Mouse (Mus musculus) spleen, adult 18-20 months (tissue): ENCODE measurements around the gene H2afy.

Source experiments
- DNase-seq, 2 experiments: peaks; one replicate each; pipeline ENCODE4 v3.0.0; 2022; ENCODE audit warnings: mixed read lengths in 2 of 2

H2afy gene

GRCm38 (mm10) chr13:56144021-56144420 lies 7.9 kb upstream of the H2afy start:
- DNase-seq = no peak

DNA sequence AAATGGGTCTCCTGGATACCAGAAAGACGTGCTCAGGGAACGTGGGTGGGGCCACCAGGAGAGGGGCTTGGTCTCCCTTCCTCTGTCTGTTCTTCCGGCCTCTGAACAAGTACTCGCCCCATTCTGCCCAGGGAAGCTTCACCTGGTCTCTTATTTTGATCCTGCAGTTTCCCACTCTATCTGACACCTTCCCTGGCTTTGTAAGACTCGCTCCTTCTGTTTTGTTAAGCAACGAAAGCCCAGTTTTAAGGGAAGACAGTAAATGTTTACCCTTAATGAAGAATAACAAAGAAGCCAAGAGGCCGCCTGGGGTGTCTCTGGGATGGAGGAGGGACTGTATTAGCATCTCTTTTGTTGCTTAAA lies 7.0 kb upstream of the H2afy start:
- DNase-seq = no peak

GRCm38 (mm10) chr13:56142382-56143150 lies 6.4 kb upstream of the H2afy start:
- no peak for DNase-seq

DNA sequence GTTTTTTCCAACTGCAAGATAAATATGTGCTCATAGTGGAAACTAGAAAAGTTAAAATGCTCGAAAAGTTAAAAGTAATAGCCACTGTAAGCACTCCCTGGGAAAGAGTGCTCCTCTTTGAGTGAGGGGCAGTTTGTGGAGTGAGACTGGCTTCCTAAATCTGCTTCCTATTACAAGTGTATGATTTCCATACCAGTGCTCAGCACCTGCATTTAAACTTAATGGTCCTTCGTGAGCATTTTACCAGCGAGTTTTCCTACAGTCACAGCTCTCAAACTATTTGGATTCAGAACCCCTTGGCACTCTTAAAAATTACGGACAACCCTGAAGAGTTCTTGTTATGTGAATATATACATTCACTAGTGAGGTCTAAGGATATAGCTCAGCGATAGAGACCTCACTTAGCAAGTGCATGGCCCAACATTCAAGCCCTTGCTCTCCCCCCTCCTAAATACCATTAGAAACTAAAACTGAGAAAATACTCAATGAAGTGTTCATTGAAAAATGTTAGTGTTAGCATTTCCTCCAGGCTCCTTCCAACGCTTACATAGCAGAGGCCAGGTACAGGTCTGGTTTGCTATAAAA lies 3.1 kb upstream of the H2afy start:
- no peak for DNase-seq

DNA sequence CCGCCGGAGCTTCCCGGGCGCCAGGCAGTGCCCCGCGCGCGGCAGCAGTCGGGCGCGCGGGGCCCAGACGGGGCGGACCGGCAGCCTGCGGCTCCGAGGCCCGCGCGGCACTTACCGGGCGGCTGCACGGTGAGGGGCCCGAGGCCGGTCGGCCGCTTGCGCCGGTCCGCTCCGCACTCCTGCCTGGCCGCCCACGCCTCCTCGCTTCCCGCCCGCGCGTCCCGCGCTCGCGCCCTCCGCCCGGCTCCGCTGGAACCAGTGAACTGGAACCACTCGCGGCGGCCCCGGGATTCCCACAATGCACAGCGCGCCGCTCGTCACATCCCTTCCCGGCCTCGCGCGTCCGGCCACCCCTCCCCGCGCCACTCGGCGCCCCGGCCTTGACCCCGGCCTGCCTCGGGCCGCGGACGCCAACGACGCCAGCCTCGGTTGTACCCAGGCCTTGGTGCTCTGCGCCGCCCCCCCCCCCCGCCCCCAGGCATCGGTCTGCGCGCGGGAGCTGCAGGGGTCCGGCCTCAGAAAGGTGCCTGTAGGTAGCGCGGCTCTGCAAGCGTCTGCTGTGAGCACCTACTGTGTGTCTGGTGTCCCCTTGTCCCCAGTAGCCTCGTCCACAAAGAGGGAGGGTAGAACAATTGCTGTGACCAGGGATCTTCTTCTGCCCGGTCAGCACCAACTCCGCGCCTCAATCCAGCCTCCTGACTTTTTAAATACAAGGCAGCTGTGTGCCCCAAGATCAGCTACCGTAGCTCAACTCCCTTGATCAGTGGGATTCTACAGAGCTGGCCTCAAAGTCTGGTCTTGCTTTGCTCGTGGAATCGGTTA lies 719 bp downstream of the H2afy start:
- DNase-seq = peak; percentile 75 to 89

- DNase-seq = peak; percentile 36 to 59
These were observed 1.5 kb downstream of the H2afy start for GRCm38 (mm10) chr13:56134631-56135181.

- DNase-seq = no peak
These were observed 2.1 kb downstream of the H2afy start for GRCm38 (mm10) chr13:56134031-56134430.

- no peak for DNase-seq
These were observed 3.2 kb downstream of the H2afy start for GRCm38 (mm10) chr13:56132941-56133340.

DNA sequence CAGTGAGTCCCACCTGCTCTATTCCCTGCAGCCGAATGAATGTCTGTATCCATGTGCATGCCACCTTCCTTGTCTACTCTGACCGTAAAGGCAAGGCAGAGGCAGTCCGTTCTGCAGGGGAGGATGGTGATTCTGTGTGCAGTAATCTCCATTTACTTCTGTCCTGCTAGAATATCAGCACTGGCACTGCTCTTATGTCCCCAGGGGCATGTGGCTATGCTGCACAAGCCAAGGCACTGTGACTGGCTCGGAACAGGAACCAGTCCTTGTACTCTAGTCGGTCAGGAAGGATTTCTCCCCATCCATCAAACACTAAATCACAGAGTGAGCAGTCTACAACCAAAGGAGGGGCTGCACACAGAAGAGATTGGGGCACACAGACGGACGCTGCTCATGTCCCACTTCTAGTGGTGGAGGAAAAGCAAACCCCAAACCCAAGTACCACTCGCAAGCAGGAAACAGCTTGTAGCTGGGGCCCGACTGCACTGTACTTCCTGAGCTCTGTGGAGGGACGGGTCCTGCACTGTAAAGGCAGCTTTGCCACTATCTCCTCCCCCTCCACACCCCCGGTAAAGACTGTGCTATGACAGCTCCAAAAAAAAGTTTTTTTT lies 3.7 kb downstream of the H2afy start:
- DNase-seq = peak in 1 of 2 experiments; percentile 51

DNA sequence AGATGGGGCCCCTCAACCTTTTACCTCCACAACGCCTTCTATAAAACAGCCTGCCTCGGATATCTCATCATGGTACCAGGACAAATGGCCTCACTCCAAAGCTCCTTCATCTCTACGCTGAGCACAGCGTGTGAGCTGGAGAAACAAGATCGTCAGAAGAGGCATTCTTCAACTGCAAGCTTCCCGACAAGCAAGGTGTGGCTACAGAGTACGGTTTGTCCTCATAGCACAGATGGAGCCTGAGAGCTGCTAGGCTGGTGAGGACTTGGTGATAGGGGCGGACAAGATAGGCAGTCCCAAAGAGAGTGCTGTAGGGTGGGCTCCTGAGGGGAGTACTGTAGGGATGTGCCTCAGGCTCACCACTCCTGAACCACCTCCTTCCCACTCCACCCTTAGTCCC lies 5.6 kb downstream of the H2afy start:
- DNase-seq = no peak

- DNase-seq = no peak
These were observed 6.6 kb downstream of the H2afy start for GRCm38 (mm10) chr13:56129578-56129977.

- no peak for DNase-seq
These were observed 7.1 kb downstream of the H2afy start for GRCm38 (mm10) chr13:56129014-56129413.

DNA sequence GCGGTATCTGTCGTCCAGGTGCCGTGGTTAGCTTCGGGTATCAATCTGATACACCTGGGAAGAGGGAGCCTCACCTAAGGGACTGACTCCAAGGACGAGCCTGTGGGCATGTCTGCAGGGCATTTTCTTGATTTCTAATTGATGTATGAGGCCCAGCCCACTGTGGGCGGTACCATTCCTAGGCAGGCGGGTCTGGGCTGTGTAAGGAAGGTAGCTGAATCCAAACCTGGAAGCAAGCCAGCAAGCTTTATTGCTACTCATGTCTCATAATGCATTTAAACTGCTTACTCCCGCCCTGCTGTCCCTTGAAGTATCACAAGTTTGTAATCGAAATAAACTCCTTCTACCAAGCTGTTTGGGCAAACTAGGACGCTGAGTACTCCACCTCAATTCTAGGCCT lies 10.5 kb downstream of the H2afy start:
- no peak for DNase-seq

DNA sequence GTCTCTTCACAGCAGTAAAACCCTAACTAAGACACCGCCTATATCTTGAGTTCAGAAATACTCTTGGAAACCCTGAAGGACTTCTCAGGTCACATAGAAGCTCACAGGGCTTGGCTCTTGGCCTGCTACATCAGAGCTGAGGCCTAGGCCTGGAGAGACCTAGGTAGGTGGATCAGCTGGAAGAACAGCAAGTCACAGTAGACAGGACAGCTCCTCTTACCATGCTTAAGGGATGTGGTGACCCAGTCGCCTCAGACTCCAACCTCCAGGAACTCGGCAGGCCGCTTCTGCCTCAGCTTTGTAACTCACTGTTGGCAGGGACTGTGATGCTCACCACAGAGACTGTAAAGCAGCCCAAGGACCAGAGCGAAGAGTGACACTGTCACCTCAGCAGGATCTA lies 13.1 kb downstream of the H2afy start:
- no peak for DNase-seq

DNA sequence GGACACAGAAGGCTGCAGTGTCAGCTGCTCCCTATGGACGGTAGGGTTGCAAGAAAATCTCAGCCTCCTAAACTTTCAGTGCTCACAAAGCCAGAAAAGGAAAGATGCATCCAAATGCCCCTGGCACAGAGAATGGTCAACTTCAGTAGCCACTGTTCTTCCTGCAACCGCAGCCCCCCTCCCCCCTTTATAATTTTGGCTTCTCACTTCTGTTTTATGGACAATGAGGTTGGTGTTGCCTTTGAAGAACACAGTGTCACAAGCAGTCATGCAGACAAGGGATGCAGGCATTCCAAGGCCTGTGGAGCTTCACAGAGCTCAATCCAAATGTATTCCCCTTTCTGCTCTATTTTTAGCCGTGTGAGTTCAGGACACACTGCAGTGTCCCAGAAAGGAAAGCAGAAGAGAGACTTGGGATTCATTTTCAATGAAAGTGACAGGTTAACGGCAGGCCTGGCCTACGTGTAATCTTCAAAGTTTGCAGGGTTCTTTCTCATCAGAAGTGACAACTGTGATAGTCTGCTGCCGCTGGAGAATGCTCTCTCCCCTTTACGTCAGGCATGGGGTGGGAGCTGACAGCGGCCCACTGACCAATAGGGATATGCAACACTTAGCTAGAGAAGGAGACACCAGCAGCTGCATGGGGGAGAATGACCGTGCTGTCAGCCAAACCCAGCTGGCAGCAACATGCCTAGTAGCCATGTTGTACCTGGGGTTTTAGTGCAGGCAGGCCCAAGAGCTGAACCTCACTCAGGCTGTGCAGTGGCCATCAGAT lies 18.0 kb downstream of the H2afy start:
- no peak for DNase-seq

GRCm38 (mm10) chr13:56115906-56116305 lies 20.3 kb downstream of the H2afy start:
- no peak for DNase-seq

DNA sequence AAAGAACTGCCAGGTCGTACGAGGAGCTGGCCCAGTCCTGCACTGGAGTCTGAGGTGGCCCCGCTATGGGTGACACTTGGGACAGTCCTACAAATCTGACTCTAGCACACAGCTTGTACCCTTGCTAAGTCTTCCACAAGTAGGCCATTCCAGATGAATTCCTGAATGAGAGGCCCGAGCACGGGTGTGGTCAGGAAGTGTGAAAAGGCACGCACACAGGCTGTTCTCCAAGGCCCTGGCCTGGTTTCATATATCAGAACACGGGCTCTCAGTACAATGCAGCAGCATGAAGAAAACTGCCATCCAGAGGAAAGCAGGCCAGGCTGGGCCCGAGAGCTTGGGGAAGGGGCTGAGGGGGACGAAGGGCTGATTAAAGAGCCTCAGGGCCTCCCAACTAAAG lies 20.8 kb downstream of the H2afy start:
- DNase-seq = no peak

- no peak for DNase-seq
These were observed 22.5 kb downstream of the H2afy start for GRCm38 (mm10) chr13:56113431-56114248.

DNA sequence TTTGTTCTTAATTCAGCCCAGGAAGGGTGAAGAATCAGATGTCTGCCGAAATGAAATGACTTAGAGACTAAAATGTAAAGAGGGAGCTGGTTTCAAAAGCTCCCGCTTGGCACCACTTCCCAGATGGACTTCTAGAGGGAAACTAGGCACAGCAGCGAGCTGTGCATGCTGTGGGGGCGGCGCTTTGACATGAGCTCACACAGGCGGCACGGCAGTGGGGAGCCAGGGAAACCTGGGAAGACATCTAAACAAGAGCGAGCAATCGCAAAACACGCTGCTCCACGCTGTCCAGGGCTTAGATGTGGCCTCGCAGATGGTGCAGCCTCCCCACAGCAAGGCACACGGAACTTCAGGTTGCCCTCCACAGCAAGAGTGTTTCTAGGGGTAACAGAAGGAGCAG lies 23.2 kb downstream of the H2afy start:
- DNase-seq = no peak

GRCm38 (mm10) chr13:56112496-56112895 lies 23.7 kb downstream of the H2afy start:
- no peak for DNase-seq

GRCm38 (mm10) chr13:56111601-56112000 lies 24.6 kb downstream of the H2afy start:
- DNase-seq = no peak
